ENCODE assay signal across 20 mouse cellular contexts in the genomic region with DNA sequence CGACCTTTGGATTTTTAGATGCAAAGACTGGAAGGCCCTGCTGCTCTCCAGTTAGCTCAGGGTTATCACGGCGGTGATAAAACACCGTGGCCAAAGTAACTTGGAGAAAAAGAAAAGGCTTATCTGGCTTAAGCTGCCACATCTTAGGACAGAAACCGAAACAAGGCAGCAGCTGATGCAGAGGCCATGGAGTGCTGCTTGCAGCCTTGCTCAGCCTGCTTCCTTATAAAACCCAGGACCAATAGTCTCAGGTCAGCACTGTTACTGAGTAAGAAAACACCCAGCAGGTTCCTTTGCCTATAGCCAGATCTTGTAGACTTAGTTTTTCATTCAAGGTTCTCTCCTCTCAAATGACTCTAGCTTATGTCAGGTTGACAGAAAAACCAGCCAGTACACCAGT.
"Had no signal": no experiment of that assay in that cellular context is flagged by ENCODE, and none has a peak within 500 bp of the region (broad histone marks: within the 10 kb centered on the region; RNA-seq: fewer than 3 reads in every experiment).

No protein-coding gene starts in this region.

- H3K4me2 ChIP-seq: liver, embryonic 15.5 days; lung, embryonic 15.5 days; midbrain, embryonic 12.5 days; neural tube, embryonic 13.5 days; neural tube, embryonic 15.5 days; stomach, embryonic 15.5 days had no signal

- DNase-seq: liver, postnatal 0 days; lung, adult 2 months; lung, postnatal 4 days; midbrain, embryonic 14.5 days; retina, postnatal 1 day; right cerebral cortex, adult 18-20 months; right cerebral cortex, postnatal 25 days; thymus, adult 18-20 months; thymus, postnatal 14 days; thymus, postnatal 36 days had no signal

- H3K4me3 ChIP-seq: liver, embryonic 15.5 days; lung, embryonic 15.5 days; midbrain, embryonic 10.5 days; midbrain, embryonic 12.5 days; myocyte; neural tube, embryonic 13.5 days; neural tube, embryonic 15.5 days; stomach, embryonic 15.5 days had no signal

- H3K36me3 ChIP-seq: liver, embryonic 15.5 days; lung, embryonic 15.5 days; midbrain, embryonic 10.5 days; midbrain, embryonic 12.5 days; neural tube, embryonic 13.5 days; neural tube, embryonic 15.5 days; stomach, embryonic 15.5 days had no signal

- H3K27me3 ChIP-seq: liver, embryonic 15.5 days; neural tube, embryonic 13.5 days; neural tube, embryonic 15.5 days; stomach, embryonic 15.5 days had no signal

- H3K27ac ChIP-seq: liver, embryonic 15.5 days; lung, embryonic 15.5 days; midbrain, embryonic 10.5 days; midbrain, embryonic 12.5 days; neural tube, embryonic 13.5 days; neural tube, embryonic 15.5 days; stomach, embryonic 15.5 days had no signal

- H3K4me1 ChIP-seq: liver, embryonic 15.5 days had no signal

- H3K9me3 ChIP-seq: liver, embryonic 15.5 days; lung, embryonic 15.5 days; midbrain, embryonic 10.5 days; midbrain, embryonic 12.5 days; neural tube, embryonic 13.5 days; neural tube, embryonic 15.5 days; stomach, embryonic 15.5 days had no signal

- ATAC-seq: liver, postnatal 0 days; lung, postnatal 0 days; midbrain, embryonic 16.5 days had no signal

- H3K9ac ChIP-seq: liver, embryonic 15.5 days; liver, postnatal 0 days; lung, embryonic 15.5 days; midbrain, embryonic 12.5 days; neural tube, embryonic 13.5 days; neural tube, embryonic 15.5 days; stomach, embryonic 15.5 days had no signal
